Mouse (Mus musculus) gastrocnemius, adult 8-10 months (tissue): ENCODE results near the gene Sec22c. TPM values are rescaled to one million over a fixed set of nuclear protein-coding genes. Genes with fewer than 3 reads are reported as not detected.

Source experiments
- DNase-seq, 2 experiments: peaks; one replicate each; pipeline ENCODE4 v3.0.0; 2022; ENCODE audit warnings: low spot score in 2 of 2
- total RNA-seq, 4 experiments: library from RNA; stranded (reverse); gene quantifications; 2 replicates each; pipeline ENCODE4 v1.2.4; 2022

The Sec22c gene
- total RNA-seq, 4 experiments from 2014 or later, result 4.5 to 5.0 (median 4.6) TPM

DNA sequence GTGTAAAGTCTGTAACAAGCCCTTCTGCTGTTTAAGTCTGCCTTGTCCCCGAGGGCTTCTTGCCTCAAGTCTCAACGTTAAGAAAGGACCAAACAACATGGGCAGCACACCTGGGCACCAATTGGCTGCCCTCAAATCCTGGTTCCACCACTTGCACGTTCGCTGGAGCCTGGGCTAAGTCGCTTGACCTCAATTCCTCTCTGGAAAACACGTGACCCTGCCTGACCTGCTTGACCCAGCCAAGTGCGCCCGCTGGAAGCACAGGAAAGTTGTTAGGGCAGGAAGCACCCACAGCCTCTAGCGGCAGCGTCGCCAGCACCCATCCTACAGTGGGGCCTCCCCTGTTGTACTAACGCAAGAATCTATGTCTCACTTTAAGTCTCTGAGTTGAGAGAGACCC, 10.6 kb downstream of the Sec22c start:
- no peak for DNase-seq

DNA sequence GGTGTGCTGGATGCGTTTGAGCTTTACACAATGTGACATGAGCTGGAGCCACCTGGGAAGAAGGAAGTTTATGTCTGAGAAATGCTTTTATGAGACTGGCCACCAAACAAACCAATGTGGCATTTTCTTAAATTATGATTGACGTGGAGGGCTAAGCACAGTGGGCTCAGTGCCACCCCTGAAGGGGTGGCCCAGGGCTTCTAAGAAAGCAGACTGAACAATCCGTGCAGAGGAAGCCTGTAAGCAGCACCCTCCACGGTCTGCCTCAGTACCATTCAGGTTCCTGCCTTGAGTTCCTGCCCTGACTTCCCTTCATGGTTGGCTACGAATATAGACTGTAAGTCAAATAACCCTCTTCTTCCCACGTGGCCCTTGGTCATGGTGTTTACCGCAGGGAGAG, 14.6 kb downstream of the Sec22c start:
- DNase-seq, result no peak

DNA sequence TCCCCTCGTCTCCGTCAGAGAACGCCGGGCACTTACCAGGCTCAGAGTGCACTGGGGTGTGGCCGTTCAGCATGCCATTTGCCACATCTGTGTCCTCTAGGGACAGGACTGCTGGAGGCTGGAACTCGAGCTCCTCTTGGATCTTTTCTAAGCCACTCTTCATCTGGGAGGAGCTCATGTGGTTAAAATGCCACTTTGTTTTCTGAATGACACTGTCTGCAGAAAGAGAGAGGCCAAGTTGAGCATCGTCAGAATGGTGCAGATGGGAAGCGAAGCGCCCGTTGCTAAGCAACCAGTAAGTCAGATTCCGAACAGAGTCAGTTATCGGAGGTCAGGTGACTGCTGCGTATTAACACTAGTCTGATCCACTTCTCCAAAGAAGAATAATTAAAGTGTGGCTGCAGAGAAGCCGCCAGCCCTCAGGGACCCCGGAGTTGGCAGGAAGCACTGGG, 15.1 kb downstream of the Sec22c start:
- no peak for DNase-seq

DNA sequence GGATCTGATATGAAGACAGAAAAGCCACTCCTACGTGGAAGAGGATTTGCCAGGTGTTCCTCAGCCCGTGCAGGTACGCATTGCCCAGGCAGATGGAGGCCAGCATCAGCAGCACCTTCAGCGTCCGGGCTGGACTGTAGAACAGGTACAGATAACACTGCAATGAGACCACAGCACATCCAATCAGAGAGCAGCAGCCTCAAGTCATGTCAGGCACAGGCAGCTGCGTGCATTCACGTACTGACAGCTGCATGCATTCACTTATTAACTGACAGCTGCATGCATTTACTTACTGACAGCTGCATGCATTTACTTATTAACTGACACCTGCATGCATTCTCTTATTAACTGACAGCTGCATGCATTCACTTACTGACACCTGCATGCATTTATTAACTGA, 20.6 kb downstream of the Sec22c start:
- no peak for DNase-seq

DNA sequence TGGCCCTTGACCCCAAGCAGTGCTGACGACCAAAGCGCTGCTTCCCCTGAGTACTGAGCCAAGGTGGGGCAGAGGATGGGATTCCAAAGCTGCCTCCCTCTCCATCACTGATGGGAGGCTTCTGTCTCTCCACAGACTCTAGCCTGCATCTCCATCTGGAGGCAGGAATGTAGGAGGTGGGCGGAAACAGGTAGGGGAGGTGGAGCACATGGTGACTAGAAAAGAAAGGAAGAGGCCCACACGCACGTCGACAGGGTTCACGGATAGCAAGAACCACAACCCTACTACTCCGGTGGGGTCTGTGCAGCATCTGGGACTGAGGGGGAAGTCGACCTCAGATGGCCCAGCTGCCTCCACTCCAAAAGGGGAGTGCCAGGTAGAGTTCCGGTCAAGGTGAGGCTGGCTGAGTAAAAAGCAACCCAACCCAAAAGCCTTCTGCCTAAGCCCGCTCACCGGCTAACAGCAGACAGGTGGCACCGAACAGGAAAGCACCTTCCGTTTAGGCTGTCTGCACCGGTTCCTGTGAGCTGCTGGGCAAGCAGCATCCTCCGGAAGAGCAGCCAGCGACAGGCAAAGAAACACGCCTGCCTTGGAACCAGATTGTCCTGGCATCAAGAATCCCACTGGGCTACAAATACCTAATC, 23.1 kb downstream of the Sec22c start:
- no peak for DNase-seq

DNA sequence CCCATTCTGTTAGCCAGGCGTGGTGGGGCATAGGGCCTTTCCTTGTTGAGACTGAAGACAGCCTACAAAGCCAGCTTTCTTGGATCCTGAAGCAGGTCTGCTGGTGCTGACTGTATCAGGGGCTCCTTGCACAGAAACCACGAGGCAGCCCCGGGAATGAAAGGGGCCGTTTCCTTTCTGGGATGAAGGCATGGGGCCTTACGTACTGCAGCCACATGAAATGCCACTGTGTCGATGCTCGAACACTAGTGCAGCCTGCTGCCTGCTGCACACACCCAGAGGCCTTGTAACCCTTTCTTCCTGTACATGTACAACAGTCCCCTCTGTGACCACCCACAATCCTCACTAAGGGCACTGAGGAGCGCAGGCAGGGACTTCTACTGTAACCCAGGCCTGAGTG, 24.1 kb downstream of the Sec22c start:
- no peak for DNase-seq

DNA sequence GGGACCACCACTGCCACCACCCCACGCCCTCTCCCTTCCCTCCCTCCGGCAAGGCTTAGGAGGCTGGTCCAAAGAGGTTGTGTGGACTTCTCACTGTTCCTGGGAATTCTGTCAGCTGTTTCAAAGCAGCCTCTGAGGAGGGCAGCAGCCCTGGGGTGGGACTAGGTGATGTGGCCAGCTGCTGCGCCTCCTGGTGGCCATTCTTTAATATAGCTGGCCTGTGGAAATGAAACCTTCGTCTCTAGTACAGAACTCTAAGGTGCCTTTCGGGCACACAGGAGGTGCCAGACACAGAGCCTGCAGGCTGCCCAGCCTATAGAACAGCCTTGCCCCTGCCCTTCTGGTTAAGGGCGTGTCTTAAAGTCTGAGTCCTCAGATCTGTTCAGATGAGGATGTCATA, 25.7 kb downstream of the Sec22c start:
- DNase-seq, result peak in 1 of 2 experiments; percentile 24

DNA sequence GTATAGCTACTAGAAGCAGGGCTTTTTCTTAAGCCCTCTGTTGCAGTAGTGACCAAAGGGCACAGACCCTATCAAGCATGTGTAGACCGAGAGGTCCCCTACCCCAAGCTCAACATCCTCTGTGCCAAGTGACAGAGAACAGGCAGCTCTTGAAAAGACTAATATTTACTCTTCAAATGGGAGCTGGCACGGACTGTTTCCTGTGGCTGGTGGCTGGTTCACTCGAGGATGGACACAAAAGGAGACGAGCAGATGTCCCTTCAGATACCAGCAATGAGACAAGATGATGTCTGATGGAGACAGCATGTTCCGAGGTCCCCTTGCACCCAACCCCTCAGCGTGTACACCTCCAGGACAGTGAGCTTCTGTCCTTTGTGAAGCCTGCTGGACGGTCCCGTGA, 27.8 kb downstream of the Sec22c start:
- no peak for DNase-seq

DNA sequence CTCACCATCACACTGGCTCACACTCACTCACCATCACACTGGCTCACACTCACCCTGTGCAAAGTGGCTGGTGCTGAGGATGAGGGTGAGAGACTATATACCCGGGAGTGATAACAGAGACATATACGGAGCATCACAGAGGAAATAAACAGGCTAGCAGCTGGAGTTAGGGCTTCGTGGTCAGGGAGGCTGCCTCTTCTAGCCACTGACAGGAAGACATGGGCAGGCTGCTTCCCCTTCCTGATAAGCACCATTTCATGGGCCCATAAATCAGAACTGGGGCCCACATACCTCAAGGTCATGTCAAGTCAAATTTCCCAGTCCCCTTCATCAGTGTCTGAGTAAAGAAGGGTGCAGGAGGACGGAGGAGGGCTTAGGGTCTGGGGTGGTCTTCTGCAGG, 28.2 kb downstream of the Sec22c start:
- DNase-seq, result no peak

DNA sequence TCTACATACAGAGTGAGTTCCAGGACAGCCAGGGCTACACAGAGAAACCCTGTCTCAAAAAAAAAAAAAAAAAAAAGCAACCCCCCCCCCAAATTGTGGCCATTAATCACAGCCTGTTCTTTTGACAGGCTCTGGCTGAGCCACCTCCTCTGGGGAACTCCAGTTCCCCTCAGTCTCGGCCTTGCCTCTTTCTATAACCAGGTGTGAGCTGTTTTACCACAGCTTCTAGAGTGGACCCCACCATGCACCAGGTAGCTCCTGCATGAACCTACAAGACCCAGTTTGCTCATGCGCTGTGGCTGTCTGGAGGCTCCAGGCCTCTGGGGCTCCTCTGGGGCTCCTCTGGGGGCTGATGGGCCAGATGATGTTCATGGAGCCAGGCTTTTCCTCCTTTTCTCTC, 29.7 kb downstream of the Sec22c start:
- no peak for DNase-seq

DNA sequence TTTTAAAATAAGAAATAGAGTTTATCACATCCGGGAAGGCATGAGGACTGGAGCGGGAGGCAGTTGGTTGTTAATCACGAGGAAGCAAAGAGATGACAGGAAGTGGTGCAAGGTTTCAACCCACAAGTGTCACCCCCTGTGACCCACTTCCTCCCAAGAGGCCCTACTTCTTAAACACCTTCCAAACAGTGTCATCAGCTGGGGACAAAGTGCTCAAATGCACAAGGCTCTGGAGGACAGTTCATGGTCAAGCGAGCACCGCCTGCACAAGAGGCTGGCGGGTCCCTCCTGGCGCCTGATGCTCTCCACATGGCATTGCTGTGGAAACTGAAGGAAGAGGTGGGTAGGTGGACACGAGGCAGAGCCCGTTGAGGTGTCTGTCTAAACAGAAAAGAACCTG, 30.3 kb downstream of the Sec22c start:
- no peak for DNase-seq

DNA sequence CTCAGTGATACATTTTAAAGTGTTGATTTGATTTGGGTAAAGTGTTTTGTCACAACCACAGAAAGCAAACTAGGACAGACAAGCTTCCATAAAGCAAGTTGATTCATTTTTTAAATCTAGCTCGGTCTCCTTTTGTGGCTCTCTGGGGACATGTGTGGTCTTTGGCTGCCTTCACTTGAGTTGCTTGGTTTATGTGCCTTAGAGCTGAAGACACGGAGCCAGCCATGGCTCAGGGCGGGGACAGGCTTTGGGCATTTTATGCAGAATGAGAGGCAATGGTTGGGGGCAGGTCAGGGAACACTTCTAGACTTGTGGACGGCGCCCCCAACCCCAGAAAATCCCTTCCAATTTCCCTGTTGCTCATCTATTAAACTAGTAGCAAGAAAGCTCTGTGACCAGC, 31.6 kb downstream of the Sec22c start:
- no peak for DNase-seq

DNA sequence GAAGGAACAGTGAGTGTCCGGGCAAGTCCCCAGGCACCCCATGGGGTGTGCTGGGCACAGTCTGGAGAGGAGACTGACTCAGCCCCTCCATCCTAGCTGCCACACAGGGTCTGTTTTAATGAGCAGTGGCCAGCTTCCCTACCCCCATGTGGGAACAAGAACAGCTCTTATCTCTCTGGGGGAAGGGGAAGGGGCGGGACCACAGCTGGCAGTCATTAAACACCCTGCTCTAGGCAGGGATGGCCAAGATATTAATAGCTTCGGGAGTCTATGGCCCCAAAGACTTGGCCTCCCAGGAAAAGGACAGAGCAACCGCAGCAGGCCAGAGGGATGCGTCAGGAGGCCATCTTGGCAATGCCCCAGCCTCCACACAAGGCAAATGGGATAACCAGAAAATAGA, 33.0 kb downstream of the Sec22c start:
- peak; percentile 31 to 43 for DNase-seq

DNA sequence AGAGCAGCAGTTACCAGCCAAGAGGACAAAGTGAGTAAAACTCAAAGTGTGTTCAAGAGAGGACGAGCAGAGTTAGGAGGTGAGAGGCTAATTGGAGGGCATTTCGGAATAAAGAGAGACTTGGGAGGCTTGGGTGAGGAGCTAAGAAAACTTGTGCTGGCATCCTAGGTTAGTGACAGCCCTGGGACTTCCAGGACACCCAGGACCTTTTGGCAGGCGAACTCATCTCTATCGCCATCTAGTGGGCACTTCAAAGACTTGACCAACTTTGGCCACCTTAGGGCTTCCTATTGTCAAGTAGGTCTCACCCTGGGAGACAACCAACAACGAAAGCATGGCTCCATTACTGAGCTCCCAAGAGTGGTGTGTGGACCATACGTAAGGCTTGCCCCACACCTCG, 34.0 kb downstream of the Sec22c start:
- DNase-seq, result no peak

DNA sequence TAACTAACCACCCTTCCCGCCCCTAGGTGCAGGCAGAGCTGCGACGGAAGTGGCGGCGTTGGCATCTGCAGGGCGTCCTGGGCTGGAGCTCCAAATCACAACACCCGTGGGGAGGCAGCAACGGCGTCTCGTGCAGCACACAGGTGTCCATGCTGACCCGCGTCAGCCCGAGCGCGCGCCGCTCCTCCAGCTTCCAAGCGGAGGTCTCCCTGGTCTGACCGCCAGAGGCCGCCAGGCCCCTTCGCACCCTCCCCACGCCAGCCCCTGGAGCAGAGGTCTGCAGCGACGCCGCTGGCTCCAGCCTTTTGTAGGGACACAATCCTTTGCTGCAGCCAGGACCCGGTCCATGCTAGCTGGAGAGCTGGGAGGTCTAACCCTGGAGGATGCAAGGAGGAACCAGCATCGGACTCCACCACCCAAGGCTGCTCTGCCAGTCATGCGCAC, 35.9 kb downstream of the Sec22c start:
- peak; percentile 24 to 52 for DNase-seq

DNA sequence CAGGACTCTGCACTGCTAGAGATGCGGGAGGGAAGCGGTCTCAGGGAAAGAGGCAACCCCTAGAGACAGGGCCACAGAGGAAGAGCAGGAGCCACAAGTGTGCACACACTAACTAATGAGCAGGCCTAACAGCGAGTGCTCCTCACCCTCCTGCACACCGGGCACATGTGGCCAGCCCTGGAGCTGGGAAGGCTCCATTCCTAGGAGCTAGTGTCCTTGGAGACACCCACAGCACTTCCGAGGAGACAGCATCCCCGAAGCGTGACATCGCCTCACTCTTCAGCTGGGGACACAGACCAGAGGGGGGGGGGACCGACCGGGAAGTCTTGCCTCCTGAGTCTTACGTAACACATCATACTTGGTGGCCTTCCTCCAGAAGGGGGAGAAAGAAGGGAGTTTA, 37.5 kb downstream of the Sec22c start:
- DNase-seq, result no peak

DNA sequence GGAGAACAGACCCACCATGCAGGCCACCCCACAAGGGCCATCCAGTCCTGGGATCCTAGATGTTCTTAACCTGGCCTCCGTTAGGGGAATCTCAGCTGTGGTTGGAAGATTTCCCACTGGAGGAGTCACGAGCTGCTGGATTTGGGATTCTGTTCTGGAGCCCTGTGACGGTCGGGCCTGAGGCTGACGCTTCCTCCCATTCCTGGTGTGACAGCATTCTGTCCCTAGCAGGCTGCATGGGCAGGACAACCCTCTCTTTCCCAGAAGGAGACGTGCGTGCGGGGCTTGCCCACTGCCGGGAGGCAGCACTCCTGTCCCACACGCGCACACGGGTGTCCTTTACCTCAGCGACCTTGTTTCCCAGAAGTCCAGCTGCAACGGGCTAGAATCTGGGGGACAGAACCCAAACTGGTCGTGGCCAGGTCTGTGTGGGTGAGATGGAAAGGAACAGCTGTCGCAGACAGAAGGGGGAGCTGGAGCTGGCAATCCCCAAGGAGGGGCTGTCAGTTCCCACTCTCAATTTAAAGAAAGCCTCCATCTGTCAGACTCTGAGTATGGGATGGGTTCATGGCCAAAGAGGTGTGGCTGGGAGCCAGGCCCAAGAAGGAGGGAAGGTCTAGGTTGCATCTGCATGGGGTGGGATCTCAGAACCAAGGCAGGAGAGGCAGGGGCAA, 38.2 kb downstream of the Sec22c start:
- DNase-seq, result no peak

DNA sequence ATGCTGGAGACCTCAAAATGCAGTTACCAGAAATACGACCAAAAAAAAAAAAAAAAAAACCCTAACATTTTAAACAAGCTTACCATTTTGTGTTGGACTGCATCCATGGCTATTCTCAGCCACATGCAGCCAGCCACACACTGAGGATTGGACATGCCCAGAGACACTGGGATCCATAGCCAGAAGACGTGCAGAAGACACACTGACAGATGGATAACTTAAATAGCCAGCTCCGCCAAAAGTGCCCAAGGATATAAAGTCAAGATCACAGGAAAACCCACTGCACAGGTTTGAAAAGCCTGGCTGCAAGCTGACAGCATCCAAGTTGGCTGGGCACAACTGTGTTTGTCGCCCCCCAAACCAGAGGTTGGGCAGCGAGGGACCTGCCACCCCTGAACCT, 41.2 kb downstream of the Sec22c start:
- no peak for DNase-seq

DNA sequence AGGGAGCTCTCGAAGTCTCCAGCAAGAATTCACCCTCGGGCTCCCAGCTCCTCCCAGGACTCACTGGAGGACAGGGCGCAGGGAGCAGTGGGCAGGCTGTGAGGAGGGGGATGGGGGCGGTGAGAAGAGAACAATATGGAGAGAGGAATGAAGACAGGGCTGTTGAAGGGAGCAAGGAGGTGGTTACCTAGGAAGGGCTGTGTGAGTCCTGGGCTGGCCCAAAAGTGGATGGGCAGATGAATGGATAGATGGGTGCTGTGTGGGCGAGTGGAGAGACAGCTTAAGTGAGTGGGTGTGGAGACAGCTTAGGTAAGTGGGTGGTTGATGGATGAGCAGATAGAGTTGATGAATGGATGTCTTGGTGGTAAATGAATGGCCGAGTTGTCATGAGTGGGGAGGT, 41.8 kb downstream of the Sec22c start:
- no peak for DNase-seq

DNA sequence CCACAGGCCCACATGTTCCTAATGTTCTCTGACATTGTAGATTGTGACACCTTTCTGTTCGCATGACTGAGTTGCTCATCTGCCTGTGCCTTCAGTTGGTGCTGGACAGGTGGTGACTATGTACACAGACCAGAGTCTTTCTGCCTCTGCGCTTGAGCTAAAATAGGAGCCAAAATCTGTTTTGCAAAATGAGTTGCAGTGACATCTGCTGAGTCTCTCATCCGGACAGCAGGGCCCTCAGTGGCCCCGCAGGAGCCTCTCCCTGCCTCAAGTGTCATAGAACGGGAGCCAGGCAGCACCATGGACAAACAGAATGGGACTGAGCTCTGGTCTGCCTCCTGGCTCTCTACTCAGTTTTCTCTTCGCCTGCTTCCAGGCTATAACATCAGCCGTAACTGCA, 45.5 kb downstream of the Sec22c start:
- no peak for DNase-seq

DNA sequence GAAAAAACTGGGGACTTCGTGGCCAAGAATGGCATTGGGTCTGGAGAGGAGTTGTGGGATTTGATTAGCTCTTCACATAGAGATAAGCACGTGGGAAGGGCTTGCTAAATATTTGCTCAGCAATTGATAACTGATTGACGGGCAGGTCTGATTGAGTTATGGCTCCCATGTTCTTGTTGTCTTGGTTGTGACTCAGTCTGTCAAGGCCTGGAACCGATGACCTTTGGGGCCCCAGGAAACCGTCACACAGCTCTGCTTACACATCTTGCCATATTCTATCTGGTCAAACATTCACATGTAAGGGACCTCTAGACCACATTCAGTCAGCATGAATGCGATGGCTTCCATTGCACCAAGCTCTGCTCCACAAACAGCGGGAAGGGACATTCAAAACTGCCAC, 47.0 kb downstream of the Sec22c start:
- DNase-seq, result no peak

DNA sequence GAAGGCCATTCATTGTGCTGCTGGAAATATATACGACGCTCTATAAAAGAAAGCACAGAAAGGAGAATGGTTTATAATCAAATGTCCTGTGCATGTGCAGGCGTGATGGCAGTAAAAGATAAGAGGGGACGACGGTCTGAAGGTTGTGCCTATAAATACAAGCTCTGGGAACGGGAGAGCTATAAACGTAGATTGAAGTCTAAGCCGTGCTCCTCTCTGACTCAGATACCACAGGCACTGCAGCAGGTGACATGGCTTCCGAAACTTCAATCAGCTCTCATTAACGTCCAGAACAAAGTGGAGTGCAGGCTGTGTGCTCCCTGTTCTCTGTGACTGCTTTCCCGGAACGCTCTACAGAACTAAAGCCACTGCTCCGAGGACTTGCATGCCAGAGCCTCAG, 48.1 kb downstream of the Sec22c start:
- DNase-seq, result no peak

DNA sequence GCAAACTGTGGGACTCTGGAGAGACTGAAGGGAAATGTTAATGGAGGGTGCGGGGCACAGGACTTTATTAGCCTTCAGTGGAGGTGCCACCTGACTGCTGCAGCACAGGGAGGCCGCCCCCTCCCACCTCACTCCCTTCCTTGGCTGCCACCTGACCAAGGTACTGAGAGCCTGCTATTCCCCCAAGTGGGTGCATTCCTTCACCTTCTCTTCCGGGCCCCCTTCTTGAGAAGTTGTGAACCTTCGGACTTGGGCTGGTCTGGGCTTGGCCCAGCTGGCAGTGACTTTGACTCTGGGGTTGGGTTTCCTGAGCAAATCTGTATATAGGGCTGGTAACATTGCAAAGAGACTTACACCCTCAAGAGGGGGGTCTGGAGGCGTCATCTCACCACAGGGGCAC, 49.0 kb downstream of the Sec22c start:
- DNase-seq, result no peak
